Mouse (Mus musculus) layer of hippocampus, adult 6 months (tissue): ENCODE results near the gene Fosl1. TPM values are rescaled to one million over a fixed set of nuclear protein-coding genes. Genes with fewer than 3 reads are reported as not detected.

Experiments
- long read RNA-seq, 2 experiments: library from polyadenylated mRNA; unstranded; transcript quantifications; one replicate each; pipeline ENCODE4 v2.0.0; 2019 to 2020
- polyA plus RNA-seq: library from polyadenylated mRNA; unstranded; fragments of <200 nt; fragmentation: Nextera tagmentation; gene quantifications from 2 replicates; pipeline ENCODE4 v1.2.3, GENCODE M21; 2021

Gene Fosl1
- polyA plus RNA-seq, result 0.38 TPM in 1 of 2 replicates, not detected in the other
- long read RNA-seq, experiment 1, result 0 reads
- long read RNA-seq, experiment 2, result 0 reads

DNA sequence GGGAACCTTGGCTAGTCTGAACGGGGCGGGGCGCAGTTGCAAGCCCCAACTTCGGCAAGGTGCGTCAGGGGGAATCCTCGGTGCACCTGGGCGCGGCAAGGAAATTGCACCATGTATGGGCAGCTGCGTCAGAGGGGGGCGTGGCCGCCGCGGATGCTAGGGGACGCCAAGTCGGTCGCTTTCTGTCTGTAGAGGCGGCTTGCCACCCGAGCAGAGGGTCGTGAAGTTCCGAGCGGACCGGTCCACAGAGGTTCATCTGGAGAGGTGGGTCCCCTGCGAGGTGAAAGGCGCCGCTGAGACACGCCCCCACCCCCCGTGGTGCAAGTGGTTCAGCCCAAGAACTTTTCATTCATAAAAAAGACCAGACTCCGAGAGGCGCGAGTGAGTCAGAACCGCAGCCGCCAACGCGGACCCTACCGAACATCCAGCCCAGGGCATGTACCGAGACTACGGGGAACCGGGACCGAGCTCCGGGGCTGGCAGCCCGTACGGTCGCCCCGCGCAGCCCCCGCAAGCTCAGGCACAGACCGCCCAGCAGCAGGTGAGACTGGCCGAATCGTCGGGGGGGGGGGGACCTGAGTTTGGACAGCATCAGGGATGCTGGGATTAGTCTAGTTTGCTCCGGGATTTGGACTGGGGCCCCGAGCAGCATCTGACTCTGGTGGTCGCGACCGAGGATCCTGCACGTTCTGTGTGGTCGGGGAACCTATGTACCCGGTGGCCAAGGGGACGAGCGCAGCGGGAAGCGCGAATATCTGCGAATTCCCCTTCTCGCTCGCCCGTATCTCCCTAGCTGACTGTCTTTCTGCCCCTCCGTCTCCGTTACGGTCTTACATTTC is at the start of gene Fosl1:
Fosl1 (plus strand) TSS at position 33 of the 839 bp plus-strand sequence.

DNA sequence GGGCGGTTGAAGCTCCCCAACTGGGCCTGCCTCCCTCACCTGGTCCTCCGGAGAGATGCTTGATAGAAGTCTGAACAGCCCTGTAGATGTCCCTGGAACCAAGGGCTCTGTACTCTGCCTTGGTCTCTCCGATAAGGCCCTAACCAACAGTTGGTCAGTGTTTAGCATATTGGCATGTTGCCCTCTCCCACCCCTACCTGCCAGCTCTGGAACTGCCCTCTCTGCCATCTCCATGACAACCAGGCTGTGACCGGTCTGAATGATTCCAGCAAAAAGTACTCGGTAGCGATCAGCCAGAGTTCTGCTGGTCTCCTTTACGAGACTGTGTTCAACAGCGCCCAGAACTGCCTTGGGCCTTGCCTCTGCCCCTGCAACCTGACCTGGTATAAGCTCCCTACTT is 45.1 kb upstream of the Fosl1 start, which contains the start of gene Tsga10ip:
Tsga10ip (minus strand) TSS at position 234 of the 400 bp plus-strand sequence.

DNA sequence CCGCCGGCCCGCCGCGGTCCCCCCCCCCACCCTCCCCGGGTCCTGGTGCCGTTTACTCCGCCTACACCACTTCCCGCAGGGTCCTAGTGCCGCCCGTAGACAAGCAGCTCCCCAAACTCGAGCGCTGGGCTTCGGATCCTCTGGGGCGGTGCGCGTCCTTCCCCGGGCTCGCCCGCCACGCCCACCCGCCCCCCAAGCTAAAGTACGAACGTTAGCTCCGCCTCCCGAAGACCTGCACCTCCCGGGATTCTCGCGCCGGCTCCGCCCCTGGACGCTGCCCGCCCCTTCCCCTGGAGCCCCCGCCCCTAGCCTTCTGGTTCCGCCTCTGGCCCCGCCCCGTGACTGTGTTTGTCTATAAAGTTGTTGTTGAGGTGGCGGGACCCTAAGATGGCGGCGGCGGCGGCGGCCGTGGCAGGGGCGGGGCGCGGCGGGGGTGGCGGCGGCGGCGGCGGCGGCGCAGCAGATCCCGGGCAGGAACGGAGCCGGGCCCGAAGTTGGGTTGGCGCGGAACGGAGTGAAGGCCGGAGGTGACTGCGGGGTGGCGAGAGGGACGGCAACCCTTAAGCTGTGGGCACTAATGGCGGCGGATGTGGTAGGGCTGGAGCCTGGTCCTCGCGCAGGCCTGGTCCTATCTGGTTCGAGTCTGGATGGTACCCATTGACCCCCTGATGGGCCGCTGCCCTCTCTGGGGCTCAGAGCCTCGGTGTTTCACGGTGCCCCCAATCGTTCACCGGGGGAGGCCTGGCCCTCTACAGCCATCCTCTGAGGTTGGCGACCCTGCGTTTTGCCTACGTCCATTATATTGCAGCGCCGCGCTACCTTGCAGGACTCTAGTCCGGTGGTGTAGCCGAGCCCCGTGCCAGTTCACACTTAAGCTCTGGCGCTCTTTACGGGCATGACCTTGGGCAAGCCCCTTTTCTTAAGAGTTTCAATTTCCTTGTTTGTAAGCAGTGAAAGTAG is 22.3 kb upstream of the Fosl1 start, which contains the start of the genes Drap1 and AI837181:
Drap1 (minus strand) TSS at position 198 of the 960 bp plus-strand sequence.
AI837181 (plus strand) TSS at position 363 of the 960 bp plus-strand sequence.

DNA sequence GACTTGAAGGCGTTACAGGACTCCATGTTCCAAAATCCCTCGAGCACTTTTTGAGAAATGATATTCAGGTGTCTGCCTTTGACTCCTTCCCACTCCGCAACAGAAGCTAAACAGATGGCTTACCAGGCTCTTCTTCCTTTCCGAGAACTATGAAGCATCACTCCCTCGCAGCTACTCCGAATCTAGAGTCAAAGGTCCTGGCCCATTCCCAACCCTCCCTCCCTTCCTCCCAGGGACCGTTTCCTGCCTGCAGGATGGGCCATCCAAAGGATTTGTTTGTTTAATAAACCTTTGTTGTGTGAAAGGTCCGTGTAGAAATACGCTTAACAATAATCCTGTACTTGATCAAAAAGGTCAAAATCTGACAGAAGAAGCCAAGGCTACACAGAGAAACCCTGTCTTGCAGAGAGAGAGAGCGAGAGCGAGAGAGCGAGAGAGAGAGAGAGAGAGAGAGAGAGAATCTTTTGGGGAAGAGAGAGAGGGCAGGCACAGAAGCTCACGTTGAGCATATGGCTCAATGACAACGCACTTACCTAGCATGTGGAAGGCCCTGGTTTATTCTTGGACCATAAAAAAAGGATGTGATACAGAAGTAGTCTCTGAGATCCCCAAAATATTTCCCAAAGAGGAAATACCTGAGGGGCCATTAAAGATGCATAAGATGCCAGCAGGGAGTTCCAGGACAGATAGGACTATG is 10.5 kb downstream of the Fosl1 start, which contains the start of gene Ccdc85b:
Ccdc85b (minus strand) TSS at position 149 of the 697 bp plus-strand sequence.

DNA sequence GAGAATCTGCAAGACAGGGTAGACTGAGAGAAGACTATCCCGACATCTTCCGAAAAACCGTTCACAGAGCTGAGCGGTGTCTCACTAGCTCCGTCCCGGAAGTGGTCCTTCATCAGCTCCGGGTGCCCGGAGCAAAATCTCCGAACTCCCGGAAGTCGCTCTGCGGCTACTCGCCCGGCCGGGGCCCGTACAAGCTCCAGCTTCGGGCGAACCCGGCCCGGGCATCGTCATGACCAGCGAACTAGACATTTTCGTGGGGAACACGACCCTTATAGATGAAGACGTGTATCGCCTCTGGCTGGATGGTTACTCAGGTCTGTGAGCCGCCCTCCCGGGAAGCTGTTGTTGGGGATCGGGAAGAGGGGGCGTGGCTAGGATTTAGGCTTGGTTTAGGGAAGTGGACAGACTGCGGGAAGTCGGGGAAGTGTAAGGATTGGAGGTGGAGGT is 13.1 kb downstream of the Fosl1 start, which contains the start of gene Fibp:
Fibp (plus strand) TSS at position 151 of the 447 bp plus-strand sequence.

DNA sequence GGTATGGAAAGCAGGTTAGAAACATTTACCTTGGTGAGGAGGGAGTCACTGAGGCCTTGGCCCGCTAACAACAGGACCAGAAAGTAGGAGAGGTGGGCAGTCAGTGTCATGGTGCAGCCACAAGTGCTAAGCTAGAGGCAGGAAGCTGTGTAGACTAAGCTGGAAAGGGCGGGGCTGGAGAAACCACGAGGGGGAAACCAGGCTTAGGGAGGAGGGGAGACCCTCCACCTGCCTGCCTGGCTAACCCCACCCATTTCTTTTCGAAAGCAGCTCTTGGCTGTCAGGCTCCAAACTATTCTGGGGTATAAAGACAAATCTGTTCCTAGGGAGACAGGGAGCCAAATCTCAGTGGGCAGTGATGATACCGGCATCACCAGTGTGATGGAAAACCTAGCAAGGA is 21.0 kb downstream of the Fosl1 start, which contains the start of gene Ctsw:
Ctsw (minus strand) TSS at position 134 of the 400 bp plus-strand sequence.

DNA sequence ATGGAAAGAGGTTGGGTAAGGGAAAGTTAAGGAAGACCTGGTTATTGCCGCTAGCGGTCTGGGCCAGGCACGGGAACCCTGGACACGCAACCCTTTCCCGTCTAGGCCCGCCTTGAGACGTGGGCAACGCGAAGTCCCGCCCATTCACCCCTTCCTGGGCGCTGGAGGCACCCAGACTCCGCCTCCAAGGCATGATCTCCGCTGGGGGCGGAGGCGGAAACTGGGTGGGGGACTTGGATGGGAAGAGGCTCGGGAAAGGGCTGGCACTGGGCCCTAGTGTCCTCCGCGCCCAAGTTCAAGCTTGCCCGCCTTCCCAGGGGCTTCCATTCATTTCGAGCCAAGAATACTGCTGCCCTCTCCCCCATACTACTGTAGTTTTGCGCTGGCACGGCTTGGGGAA is 26.4 kb downstream of the Fosl1 start, which contains the start of gene Efemp2:
Efemp2 (plus strand) TSS at position 235 of the 400 bp plus-strand sequence.

DNA sequence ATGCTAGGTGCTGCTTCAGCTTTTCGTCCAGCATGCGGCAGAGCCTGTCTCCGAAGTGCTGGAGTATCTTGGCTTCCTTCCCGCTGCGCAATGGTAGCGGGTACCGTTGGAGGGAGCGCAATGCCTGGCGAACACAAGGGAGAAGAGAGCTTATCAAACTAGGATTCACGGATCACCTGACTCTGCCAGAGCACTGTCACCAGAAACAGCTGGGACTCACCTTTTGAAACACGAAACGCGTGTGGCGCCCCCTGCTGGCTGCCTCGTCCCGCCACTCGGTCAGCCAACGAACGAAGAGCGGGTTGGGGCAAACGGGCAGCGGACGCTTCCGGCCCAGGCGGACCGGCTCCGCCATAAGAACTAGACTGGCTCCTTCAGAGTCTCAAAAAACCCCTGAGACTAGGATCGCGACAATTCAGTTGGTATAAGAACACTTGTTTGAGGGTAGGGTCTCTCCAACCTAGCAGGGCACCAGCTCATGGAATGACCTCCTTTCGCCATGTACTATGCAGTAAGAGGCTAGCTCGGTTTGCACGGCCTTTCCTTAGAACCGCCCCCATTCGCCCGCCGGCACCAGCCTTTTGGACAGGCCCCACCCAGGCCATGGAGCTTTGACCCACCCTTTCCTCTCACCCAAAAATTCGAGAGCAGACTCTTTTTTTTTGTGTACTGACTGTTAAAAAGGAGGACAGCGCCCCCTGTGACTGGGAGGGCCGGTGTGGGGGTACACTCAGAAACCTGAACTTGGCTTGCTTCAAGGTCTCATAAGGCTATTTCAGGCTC is 40.6 kb downstream of the Fosl1 start, which contains the start of gene Mus81:
Mus81 (minus strand) TSS at position 635 of the 783 bp plus-strand sequence.

DNA sequence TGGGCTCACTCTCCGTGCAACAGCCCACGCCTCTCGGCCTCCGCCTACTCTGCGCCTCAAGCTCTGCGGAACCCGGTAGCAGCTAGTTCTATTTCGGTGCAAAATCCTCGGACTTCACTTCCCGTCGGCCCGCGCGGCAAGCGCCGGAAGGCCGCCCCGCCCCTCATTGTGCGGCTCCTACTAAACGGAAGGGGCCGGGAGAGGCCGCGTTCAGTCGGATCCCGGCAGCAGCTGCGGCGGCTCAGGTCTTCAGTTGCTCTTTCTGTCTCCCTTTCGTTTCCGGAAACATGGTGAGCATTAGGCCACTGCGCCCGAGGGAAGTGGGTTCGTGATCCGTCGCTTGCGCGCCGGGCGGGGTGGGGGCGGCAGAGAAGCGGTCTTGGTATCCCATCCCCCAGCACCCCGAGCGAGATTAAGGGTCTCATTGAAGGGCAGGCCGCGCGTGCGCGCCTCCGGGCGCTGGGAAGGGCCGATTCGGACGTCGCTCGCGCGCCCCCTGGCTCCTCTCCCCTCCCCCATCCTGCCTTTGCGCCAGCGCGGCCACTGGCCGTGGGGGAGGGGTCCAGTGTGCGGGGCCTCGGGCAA is 43.1 kb downstream of the Fosl1 start, which contains the start of gene Cfl1:
Cfl1 (plus strand) TSS at position 143 of the 585 bp plus-strand sequence.

DNA sequence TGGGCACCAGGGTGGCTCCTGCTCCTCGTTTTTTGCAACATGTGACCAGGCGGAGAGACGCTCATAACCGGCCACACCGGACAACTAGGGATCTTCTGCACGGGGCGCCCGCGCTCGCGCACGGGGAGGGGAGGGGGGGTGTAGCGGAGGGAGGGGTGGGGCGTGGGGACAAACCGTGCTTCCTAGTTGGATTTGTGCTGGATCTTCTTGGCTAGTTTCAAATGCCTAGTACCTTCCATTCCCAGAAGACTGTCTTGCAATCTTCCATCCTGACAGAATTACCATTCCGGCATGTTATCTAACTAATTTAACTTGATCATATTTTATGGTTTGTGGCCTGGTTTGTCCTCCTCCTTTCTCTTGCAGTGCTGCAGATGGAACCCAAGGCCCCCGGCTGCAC is 56.3 kb downstream of the Fosl1 start, which contains the start of gene 1700020D05Rik:
1700020D05Rik (minus strand) TSS at position 101 of the 400 bp plus-strand sequence.

Other genes with a start within 250 kb of the Fosl1 start
- 25.5 and 25.8 TPM in 2 replicates for gene Pacs1, start 174.4 kb upstream of the Fosl1 start, polyA plus RNA-seq
- 214 and 232 TPM in 2 replicates for gene Sf3b2, start 152.1 kb upstream of the Fosl1 start, polyA plus RNA-seq
- gene Gal3st3, start 149.2 kb upstream of the Fosl1 start, polyA plus RNA-seq, result 71.6 and 91.0 TPM in 2 replicates
- not detected in 2 replicates for gene Catsper1, start 111.8 kb upstream of the Fosl1 start, polyA plus RNA-seq
- 20.6 and 32.3 TPM in 2 replicates for gene Cst6, start 98.0 kb upstream of the Fosl1 start, polyA plus RNA-seq
- gene Eif1ad, start 80.8 kb upstream of the Fosl1 start, polyA plus RNA-seq, result 22.7 and 28.8 TPM in 2 replicates
- gene Banf1, start 80.4 kb upstream of the Fosl1 start, polyA plus RNA-seq, result 166 and 174 TPM in 2 replicates
- 23.3 and 23.5 TPM in 2 replicates for gene Sart1, start 58.8 kb upstream of the Fosl1 start, polyA plus RNA-seq
- not detected in 2 replicates for gene Tsga10ip, start 45.0 kb upstream of the Fosl1 start, polyA plus RNA-seq
- gene Drap1, start 22.6 kb upstream of the Fosl1 start, polyA plus RNA-seq, result 165 and 209 TPM in 2 replicates
- gene AI837181, start 22.4 kb upstream of the Fosl1 start, polyA plus RNA-seq, result 40.3 and 40.7 TPM in 2 replicates
- gene Ccdc85b, start 10.3 kb downstream of the Fosl1 start, polyA plus RNA-seq, result 15.8 and 16.5 TPM in 2 replicates
- 85.1 and 88.5 TPM in 2 replicates for gene Fibp, start 13.1 kb downstream of the Fosl1 start, polyA plus RNA-seq
- gene Ctsw, start 21.0 kb downstream of the Fosl1 start, polyA plus RNA-seq, result 0.20 and 0.41 TPM in 2 replicates
- gene Efemp2, start 26.4 kb downstream of the Fosl1 start, polyA plus RNA-seq, result 17.7 and 32.4 TPM in 2 replicates
- 24.3 and 24.9 TPM in 2 replicates for gene Mus81, start 40.9 kb downstream of the Fosl1 start, polyA plus RNA-seq
- 906 and 1,048 TPM in 2 replicates for gene Cfl1, start 42.9 kb downstream of the Fosl1 start, polyA plus RNA-seq
- not detected in 2 replicates for gene 1700020D05Rik, start 56.2 kb downstream of the Fosl1 start, polyA plus RNA-seq
- gene Snx32, start 63.0 kb downstream of the Fosl1 start, polyA plus RNA-seq, result 50.6 and 51.6 TPM in 2 replicates
- not detected in 2 replicates for gene Ovol1, start 113.1 kb downstream of the Fosl1 start, polyA plus RNA-seq
- 2.8 and 5.1 TPM in 2 replicates for gene Ap5b1, start 120.5 kb downstream of the Fosl1 start, polyA plus RNA-seq
- 47.4 and 53.5 TPM in 2 replicates for gene Rnaseh2c, start 154.3 kb downstream of the Fosl1 start, polyA plus RNA-seq
- gene Kat5, start 162.7 kb downstream of the Fosl1 start, polyA plus RNA-seq, result 41.3 and 45.1 TPM in 2 replicates
- 9.2 and 14.8 TPM in 2 replicates for gene Rela, start 189.9 kb downstream of the Fosl1 start, polyA plus RNA-seq
- 7.2 and 9.3 TPM in 2 replicates for gene Sipa1, start 216.2 kb downstream of the Fosl1 start, polyA plus RNA-seq
- gene Map3k11, start 241.2 kb downstream of the Fosl1 start, polyA plus RNA-seq, result 6.1 and 6.9 TPM in 2 replicates
- gene Pcnx3, start 241.4 kb downstream of the Fosl1 start, polyA plus RNA-seq, result 6.7 and 8.1 TPM in 2 replicates